Mouse (Mus musculus): ENCODE results near the gene Arvcf.

The Arvcf gene

GRCm38 (mm10) chr16:18407912-18408311, 59.9 kb downstream of the Arvcf start:
- DNase-seq (ENCODE audit: low read depth, low spot score), result no peak

GRCm38 (mm10) chr16:18409776-18410175, 61.8 kb downstream of the Arvcf start:
- no peak for DNase-seq (ENCODE audit: low read depth, low spot score)

- DNase-seq (ENCODE audit: low read depth, low spot score), result no peak
Measured at GRCm38 (mm10) chr16:18410418-18410817, 62.4 kb downstream of the Arvcf start.

- no peak for DNase-seq (ENCODE audit: low read depth, low spot score)
Measured at GRCm38 (mm10) chr16:18411026-18411649, 63.2 kb downstream of the Arvcf start.

- DNase-seq (ENCODE audit: low read depth, low spot score), result no peak
Measured at GRCm38 (mm10) chr16:18411802-18412476, 64.0 kb downstream of the Arvcf start.

GRCm38 (mm10) chr16:18413032-18413816, 65.2 kb downstream of the Arvcf start:
- DNase-seq (ENCODE audit: low read depth, low spot score), result no peak

- DNase-seq (ENCODE audit: low read depth, low spot score), result peak; percentile 57
Measured at GRCm38 (mm10) chr16:18416094-18416761, 68.2 kb downstream of the Arvcf start.

- DNase-seq (ENCODE audit: low read depth, low spot score), result no peak
Measured at GRCm38 (mm10) chr16:18416837-18417236, 68.9 kb downstream of the Arvcf start.

GRCm38 (mm10) chr16:18417491-18417890, 69.5 kb downstream of the Arvcf start:
- no peak for DNase-seq (ENCODE audit: low read depth, low spot score)

- DNase-seq (ENCODE audit: low read depth, low spot score), result no peak
Measured at GRCm38 (mm10) chr16:18418756-18419602, 71.0 kb downstream of the Arvcf start.

- DNase-seq (ENCODE audit: low read depth, low spot score), result no peak
Measured at GRCm38 (mm10) chr16:18419603-18420026, 71.6 kb downstream of the Arvcf start.

- no peak for DNase-seq (ENCODE audit: low read depth, low spot score)
Measured at GRCm38 (mm10) chr16:18420571-18420970, 72.6 kb downstream of the Arvcf start.

- no peak for DNase-seq (ENCODE audit: low read depth, low spot score)
Measured at GRCm38 (mm10) chr16:18423203-18423914, 75.4 kb downstream of the Arvcf start.

- no peak for DNase-seq (ENCODE audit: low read depth, low spot score)
Measured at GRCm38 (mm10) chr16:18423915-18424265, 75.9 kb downstream of the Arvcf start.

GRCm38 (mm10) chr16:18424364-18425045, 76.5 kb downstream of the Arvcf start:
- no peak for DNase-seq (ENCODE audit: low read depth, low spot score)

GRCm38 (mm10) chr16:18425475-18426214, 77.7 kb downstream of the Arvcf start:
- no peak for DNase-seq (ENCODE audit: low read depth, low spot score)

GRCm38 (mm10) chr16:18426215-18426791, 78.3 kb downstream of the Arvcf start, which contains the start of gene Txnrd2:
TSS of gene Txnrd2 (plus strand) at chr16:18426384.
- peak; percentile 77 for DNase-seq (ENCODE audit: low read depth, low spot score)

GRCm38 (mm10) chr16:18426802-18427280, 78.9 kb downstream of the Arvcf start, which contains the start of gene Comt:
TSS of gene Comt (minus strand) at chr16:18426852.
- no peak for DNase-seq (ENCODE audit: low read depth, low spot score)

Measured in CD4-positive helper T cell, adult 2 months (primary cell).